Mouse (Mus musculus): ENCODE measurements at regions not wholly inside any gene's neighbourhood (a gene's known extent, or its start where the extent isn't known, plus 50 kb on each side); places are given as distances from the start of the nearest gene placed in this dataset.

DNA sequence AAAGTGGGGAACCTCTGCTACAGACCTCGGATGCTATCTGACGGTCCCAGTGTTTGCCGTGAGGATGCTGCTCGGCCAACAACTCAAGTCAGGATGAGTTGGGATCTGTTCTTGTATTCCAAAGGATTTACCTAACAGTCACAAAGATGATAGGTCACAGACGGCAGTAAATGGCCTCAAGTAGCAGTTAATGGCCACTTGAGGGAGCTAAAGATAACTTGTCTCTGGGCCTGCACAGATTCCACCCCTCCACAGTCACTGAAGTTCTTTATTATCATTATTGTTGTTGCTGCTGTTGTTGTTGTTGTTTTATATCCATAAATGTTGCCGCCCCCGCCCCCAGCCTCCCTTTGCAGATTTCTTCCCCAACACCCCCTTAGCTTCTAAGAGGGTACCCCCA, 78.9 kb downstream of the Rpia start:
- TF ChIP-seq CTCF (IDR thresholded peaks at IDR 0.05; ENCODE audit: extremely low read depth, insufficient read depth, insufficient read length, insufficient replicate concordance) (no peak; the same call in 1 of the 2 replicates), POLR2A (IDR thresholded peaks at IDR 0.05; ENCODE audit: low read depth, low read length) (no peak)
